Mouse (Mus musculus) heart, embryonic 11.5 days (tissue): ENCODE measurements at regions not wholly inside any gene's neighbourhood (a gene's known extent, or its start where the extent isn't known, plus 50 kb on each side); places are given as distances from the start of the nearest gene placed in this dataset.

ENCODE experiments used
- ATAC-seq: fragments of 200-750 bp; cut with Nextera tagmentation; replicated peaks from 2 replicates; pipeline ENCODE4 v1.8.0; 2017; ENCODE audit warnings: moderate library complexity; ENCODE audit not compliant: insufficient number of reproducible peaks, low FRiP score, low TSS enrichment
- H3K27ac ChIP-seq: fragments of 300-500 bp; sonication (generic); 2 replicates; pipeline ENCODE4 v1.5.1; 2014; ENCODE audit warnings: mild to moderate bottlenecking, low read depth, low read length
- H3K27me3 ChIP-seq: fragments of 300-500 bp; sonication (generic); 2 replicates; pipeline ENCODE4 v1.6.1; 2014; ENCODE audit warnings: mild to moderate bottlenecking, low read length, mixed read lengths; ENCODE audit not compliant: control insufficient read depth, insufficient read depth
- H3K36me3 ChIP-seq: fragments of 300-500 bp; sonication (generic); 2 replicates; pipeline ENCODE4 v1.6.1; 2014; ENCODE audit warnings: mild to moderate bottlenecking, low read length, moderate library complexity, mixed read lengths; ENCODE audit not compliant: control insufficient read depth, insufficient read depth
- H3K4me1 ChIP-seq: fragments of 300-500 bp; sonication (generic); 2 replicates; pipeline ENCODE4 v1.6.1; 2014; ENCODE audit warnings: low read length; ENCODE audit not compliant: control insufficient read depth, insufficient read depth
- H3K4me2 ChIP-seq: fragments of 300-500 bp; sonication (generic); 2 replicates; pipeline ENCODE4 v1.6.1; 2014; ENCODE audit warnings: mild to moderate bottlenecking, moderate library complexity
- H3K4me3 ChIP-seq: fragments of 300-500 bp; sonication (generic); 2 replicates; pipeline ENCODE4 v1.5.1; 2014; ENCODE audit warnings: low read depth, low read length
- H3K9ac ChIP-seq: fragments of 300-500 bp; sonication (generic); 2 replicates; pipeline ENCODE4 v1.6.1; 2014; ENCODE audit warnings: mild to moderate bottlenecking, low read depth, low read length, moderate library complexity
- H3K9me3 ChIP-seq: fragments of 300-500 bp; sonication (generic); replicated peaks from 2 replicates; pipeline ENCODE4 v1.6.1; 2016; ENCODE audit warnings: low read length; ENCODE audit not compliant: control insufficient read depth
- WGBS: fragments of 180-500 bp; shearing (Covaris S2); extraction: QIAGEN DNeasy Blood & Tissue Kit; methylation state at CpG from one replicate; pipeline ENCODE4 v1.1.7; 2014; ENCODE audit not compliant: insufficient replicate concordance; 5-methylcytosine and 5-hydroxymethylcytosine counted together

DNA sequence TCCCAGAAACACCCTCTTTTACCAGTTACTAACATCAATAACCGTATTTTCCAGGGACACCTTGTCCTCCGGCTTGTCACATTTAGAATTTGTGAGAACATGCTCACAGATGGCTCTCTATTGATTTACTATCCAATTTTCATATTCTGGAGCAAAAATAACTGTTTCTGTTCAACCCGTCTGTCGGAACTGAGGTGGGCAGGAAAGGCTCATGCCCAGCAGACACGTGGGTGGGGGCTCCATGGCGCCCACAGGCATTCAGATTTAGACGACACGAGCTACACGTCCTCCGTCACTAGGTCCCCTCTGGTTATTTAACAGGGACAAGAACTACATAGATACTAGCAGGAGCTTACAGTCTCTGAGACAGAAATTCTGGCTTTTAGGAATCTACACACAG lies 262.2 kb upstream of the Sulf2 start:
- 82% methylated on average over 10 of the region's 10 CpGs for WGBS
- H3K4me1 ChIP-seq, result peaks cover 7% of the 10 kb centered on the region

DNA sequence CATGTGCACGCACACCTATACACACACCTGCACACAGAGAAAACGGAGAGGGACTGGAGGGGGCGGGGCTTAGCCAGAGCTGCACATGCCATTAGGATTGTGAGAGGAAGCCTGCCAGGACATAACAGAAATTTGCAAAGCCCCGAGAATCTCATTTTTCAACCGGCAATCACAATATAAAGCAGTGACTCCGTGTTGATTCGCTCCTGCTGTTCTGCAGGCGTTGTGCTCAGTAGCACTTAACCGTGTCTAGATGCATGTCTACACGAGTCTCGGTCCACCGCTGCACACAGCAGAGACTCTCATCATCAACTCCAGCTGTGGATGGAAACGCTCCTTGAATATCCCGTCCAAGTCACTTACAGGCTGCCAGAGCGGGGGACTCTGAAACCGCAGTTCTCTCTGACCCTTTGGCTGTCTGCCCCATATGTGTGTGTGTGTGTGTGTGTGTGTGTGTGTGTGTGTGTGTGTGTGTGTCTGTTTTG lies 260.1 kb upstream of the Sulf2 start:
- ATAC-seq, result no peak
- Histone ChIP-seq H3K27me3 (no peaks in the 10 kb centered on the region), H3K4me2 (no peak overlapping the region), H3K36me3 (no peaks in the 10 kb centered on the region), H3K9ac (no peak overlapping the region), H3K27ac (no peak overlapping the region), H3K9me3 (no peaks in the 10 kb centered on the region), H3K4me3 (no peak overlapping the region), H3K4me1 (peaks cover 23% of the 10 kb centered on the region)
- 78% methylated on average over 16 of the region's 16 CpGs for WGBS

More for the DNA sequence above, 262.2 kb upstream of the Sulf2 start:
- H3K27me3 ChIP-seq, result no peaks in the 10 kb centered on the region
- no peaks in the 10 kb centered on the region for H3K36me3 ChIP-seq
- no peak overlapping the region for H3K4me2 ChIP-seq
- no peaks in the 10 kb centered on the region for H3K9me3 ChIP-seq
- no peak overlapping the region for H3K4me3 ChIP-seq
- no peak overlapping the region for H3K27ac ChIP-seq
- ATAC-seq, result no peak
- no peak overlapping the region for H3K9ac ChIP-seq

DNA sequence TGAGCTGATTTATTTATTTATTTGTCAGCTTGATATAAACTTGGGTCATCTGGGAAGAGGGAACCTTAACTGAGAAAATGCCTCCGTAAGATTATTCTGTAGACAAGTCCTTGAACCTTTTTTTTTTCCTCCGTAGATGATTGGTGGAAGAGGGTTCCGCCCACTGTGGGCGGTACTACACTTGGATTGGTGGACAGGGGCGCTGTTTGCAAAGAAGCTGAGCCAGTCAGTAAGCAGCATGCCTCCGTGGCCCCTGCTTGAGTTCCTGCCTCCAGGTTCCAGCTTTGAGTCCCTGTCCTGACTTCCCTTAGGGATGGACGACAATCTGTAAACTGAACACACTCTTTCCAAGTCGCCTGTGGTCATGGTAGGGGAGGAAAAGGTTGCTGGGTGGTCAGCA lies 259.4 kb upstream of the Sulf2 start:
- no peaks in the 10 kb centered on the region for H3K9me3 ChIP-seq
- no peak overlapping the region for H3K4me3 ChIP-seq
- WGBS, result 87% methylated on average over 8 of the region's 8 CpGs
- ATAC-seq, result no peak
- peaks cover 23% of the 10 kb centered on the region for H3K4me1 ChIP-seq
- H3K4me2 ChIP-seq, result no peak overlapping the region
- H3K27me3 ChIP-seq, result no peaks in the 10 kb centered on the region
- H3K9ac ChIP-seq, result no peak overlapping the region
- no peaks in the 10 kb centered on the region for H3K36me3 ChIP-seq
- H3K27ac ChIP-seq, result no peak overlapping the region

- H3K36me3 ChIP-seq, result no peaks in the 10 kb centered on the region
- peaks cover 3% of the 10 kb centered on the region; the same call in 1 of the 2 replicates for H3K9me3 ChIP-seq
- peak overlapping the region; percentile 68 for H3K27ac ChIP-seq
- 0 out of 2 replicates have a peak overlapping the region, but pooled peaks have one; percentile 23 for H3K4me2 ChIP-seq
- WGBS, result 10% methylated on average over 17 of the region's 17 CpGs
- no peaks in the 10 kb centered on the region for H3K27me3 ChIP-seq
- no peak overlapping the region; the same call in 1 of the 2 replicates for H3K9ac ChIP-seq
- H3K4me1 ChIP-seq, result peaks cover 23% of the 10 kb centered on the region
- no peak overlapping the region for H3K4me3 ChIP-seq
- no peak for ATAC-seq
Measured at GRCm38 (mm10) chr2:166412031-166412858, 256.8 kb upstream of the Sulf2 start.

- no peak overlapping the region for H3K4me3 ChIP-seq
- no peaks in the 10 kb centered on the region for H3K36me3 ChIP-seq
- H3K9ac ChIP-seq, result no peak overlapping the region
- peaks cover 27% of the 10 kb centered on the region for H3K4me1 ChIP-seq
- WGBS, result 85% methylated on average over 5 of the region's 5 CpGs
- H3K27ac ChIP-seq, result no peak overlapping the region
- no peak for ATAC-seq
- H3K27me3 ChIP-seq, result no peaks in the 10 kb centered on the region
- H3K4me2 ChIP-seq, result no peak overlapping the region
- peaks cover 3% of the 10 kb centered on the region; the same call in 1 of the 2 replicates for H3K9me3 ChIP-seq
Measured at GRCm38 (mm10) chr2:166409391-166409790, 253.9 kb upstream of the Sulf2 start.

DNA sequence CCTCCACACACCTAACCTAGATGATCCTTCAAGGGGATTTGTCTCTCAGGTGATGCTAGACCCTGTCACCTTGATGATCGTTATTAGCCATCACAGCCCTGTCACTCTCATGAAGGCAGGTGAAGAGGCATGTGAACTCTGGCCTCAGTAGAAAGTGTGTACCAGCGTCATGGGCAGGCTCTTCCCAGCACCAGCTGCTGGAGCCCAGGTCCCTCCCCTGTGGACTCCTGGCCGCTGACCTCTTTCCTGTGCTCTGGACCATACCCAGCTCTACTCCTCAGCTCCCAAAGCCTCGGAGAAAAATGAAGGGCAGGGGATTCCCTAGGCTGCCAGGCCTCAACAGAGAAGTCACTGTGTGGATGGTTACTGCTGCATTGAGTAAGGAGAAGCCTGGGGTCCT lies 253.3 kb upstream of the Sulf2 start:
- H3K4me1 ChIP-seq, result peaks cover 27% of the 10 kb centered on the region
- H3K27me3 ChIP-seq, result no peaks in the 10 kb centered on the region
- H3K9ac ChIP-seq, result no peak overlapping the region
- no peak overlapping the region for H3K27ac ChIP-seq
- H3K4me2 ChIP-seq, result no peak overlapping the region
- H3K9me3 ChIP-seq, result peaks cover 3% of the 10 kb centered on the region; the same call in 1 of the 2 replicates
- 87% methylated on average over 4 of the region's 4 CpGs for WGBS
- H3K36me3 ChIP-seq, result no peaks in the 10 kb centered on the region
- H3K4me3 ChIP-seq, result no peak overlapping the region
- no peak for ATAC-seq

- WGBS, result 87% methylated on average over 16 of the region's 16 CpGs
- Histone ChIP-seq H3K9ac (no peak overlapping the region), H3K4me3 (no peak overlapping the region), H3K4me1 (peaks cover 25% of the 10 kb centered on the region), H3K4me2 (no peak overlapping the region), H3K27me3 (no peaks in the 10 kb centered on the region), H3K36me3 (no peaks in the 10 kb centered on the region), H3K27ac (no peak overlapping the region), H3K9me3 (peaks cover 3% of the 10 kb centered on the region; the same call in 1 of the 2 replicates)
- ATAC-seq, result no peak
Measured at GRCm38 (mm10) chr2:166408009-166408408, 252.5 kb upstream of the Sulf2 start.

DNA sequence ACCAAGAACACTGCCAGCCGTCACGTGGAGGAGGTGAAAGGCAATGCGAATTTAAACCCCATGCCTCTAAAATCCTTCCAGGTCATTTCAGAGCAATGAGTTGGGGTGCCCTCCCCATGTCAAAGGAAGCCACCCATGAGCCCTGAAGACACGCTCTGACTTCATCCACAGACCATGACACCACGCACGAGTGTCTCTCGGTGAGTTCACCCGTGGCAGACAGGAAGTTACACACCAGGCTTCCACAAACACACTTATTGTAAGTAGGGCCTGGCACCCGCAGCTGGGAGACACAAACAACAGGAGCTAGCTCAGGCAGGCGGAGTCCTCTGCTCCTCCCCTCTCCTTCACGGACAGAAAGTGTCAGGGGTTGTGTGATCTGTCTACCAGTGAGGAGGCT lies 251.4 kb upstream of the Sulf2 start:
- no peak overlapping the region for H3K4me3 ChIP-seq
- 73% methylated on average over 11 of the region's 11 CpGs for WGBS
- ATAC-seq, result no peak
- H3K9ac ChIP-seq, result no peak overlapping the region
- no peaks in the 10 kb centered on the region for H3K27me3 ChIP-seq
- H3K27ac ChIP-seq, result 0 out of 2 replicates have a peak overlapping the region, but pooled peaks have one; percentile 18
- no peak overlapping the region for H3K4me2 ChIP-seq
- H3K9me3 ChIP-seq, result peaks cover 3% of the 10 kb centered on the region; the same call in 1 of the 2 replicates
- H3K36me3 ChIP-seq, result no peaks in the 10 kb centered on the region
- peaks cover 18% of the 10 kb centered on the region for H3K4me1 ChIP-seq
